Mouse (Mus musculus) frontal cortex, postnatal 25 days (tissue): ENCODE data around the gene Ppfia4.

Experiments used
- DNase-seq, 2 experiments: peaks; one replicate each; pipeline ENCODE4 v3.0.0; 2022; ENCODE audit warnings: low spot score in 2 of 2

Ppfia4 gene

GRCm38 (mm10) chr1:134332770-134333271 is at the start of gene Ppfia4:
TSS of gene Ppfia4 (minus strand) at chr1:134332928.
- peak; percentile 45 to 61 for DNase-seq

- DNase-seq = no peak
Measured at GRCm38 (mm10) chr1:134381795-134382625, 49.3 kb upstream of the Ppfia4 start.

GRCm38 (mm10) chr1:134381051-134381450 is 48.3 kb upstream of the Ppfia4 start:
- DNase-seq = no peak

- DNase-seq = no peak
Measured at GRCm38 (mm10) chr1:134374124-134374523, 41.4 kb upstream of the Ppfia4 start.

GRCm38 (mm10) chr1:134368777-134369337 is 36.1 kb upstream of the Ppfia4 start:
- DNase-seq = peak; percentile 50 to 61

DNA sequence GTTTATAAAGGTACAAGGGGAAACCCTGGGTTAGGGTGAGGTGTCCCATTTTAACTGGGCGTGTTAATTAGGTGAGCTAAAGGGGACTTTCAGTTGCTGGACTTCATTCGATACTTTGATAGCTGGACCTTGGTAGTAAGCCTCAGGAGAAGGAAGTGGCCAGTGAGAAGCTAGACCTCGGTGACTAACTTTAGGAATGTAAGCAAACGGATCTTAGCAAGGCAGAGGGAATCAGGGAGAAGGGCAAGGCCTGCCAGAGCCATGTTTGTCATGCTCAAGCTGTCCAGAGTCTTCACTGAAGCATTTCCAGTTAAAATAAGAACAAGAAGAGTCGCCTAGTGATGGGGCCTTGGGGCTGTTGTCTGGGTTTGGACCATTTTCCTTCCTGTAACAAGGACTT is 32.8 kb upstream of the Ppfia4 start:
- no peak for DNase-seq

DNA sequence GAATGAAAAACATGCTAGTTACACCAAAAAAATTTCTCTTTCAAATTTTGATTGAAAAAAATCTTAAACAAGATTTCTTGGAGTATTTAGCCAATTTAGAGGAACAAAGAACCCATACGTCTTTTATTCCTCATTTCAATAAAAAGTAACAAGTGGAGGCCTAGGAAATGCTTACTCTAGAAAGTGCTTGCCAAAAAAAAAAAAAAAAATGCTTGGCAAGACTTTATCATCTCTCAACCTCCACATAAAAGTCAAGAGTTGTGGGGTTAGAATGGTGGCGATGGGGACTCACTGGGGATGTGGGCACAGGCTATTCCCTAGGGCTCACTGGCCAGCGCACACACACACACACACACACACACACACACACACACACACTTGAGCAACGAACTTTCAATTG is 30.5 kb upstream of the Ppfia4 start:
- no peak for DNase-seq

- peak; percentile 92 to 94 for DNase-seq
Measured at GRCm38 (mm10) chr1:134361857-134362212, 29.1 kb upstream of the Ppfia4 start, which contains the start of gene Tmem183a. TSS of gene Tmem183a (minus strand) at chr1:134361979.

DNA sequence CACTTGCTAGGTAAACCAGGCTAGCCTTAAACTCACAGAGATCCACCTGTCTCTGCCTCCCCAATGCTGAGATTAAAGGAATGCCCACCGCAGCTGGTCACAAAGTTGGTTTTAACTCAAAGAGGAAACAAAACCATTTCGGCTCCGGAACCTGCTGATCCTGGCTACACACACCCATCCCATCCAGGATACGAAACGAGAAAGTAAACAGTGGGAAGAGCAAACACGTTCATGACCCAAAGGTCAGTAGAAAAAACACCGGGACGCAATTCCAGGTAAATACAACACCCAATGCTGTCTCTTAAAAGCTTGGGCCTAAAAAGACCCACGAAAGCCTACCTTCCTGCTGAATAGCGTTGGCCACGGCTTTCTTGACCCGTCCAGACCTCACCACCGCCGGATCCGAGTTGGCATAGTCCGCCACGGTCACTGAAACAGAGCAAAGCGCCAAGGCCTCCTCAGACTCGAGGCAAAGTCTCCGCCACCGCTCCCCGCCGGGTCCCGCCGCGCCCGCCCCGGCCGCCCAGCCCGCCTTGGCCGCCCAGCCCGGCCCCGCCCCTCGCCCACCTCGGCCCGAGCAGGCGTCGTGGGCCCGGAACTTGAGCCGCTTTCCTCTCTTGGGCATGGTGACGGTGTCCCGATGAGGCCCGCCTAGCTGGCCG is 28.6 kb upstream of the Ppfia4 start:
- DNase-seq = no peak

GRCm38 (mm10) chr1:134360656-134361055 is 27.9 kb upstream of the Ppfia4 start:
- no peak for DNase-seq

DNA sequence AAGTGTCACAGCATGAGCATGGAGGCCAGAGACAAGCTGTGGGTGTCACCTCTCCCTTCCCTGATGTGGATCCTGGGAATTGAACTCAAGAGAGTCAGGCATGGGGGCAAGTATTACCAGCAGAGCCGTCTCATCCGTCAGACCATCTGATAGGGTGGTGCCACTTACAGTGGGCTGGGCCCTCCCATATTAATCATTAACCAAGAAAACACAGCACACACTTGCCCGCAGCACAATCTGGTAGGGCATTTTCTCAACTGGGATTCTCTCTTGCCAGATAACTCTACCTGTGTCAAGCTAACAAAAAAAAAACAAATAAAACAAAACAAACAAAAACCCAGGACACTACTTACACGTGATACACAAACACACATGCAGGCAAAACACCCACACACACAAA is 24.7 kb upstream of the Ppfia4 start:
- no peak for DNase-seq

DNA sequence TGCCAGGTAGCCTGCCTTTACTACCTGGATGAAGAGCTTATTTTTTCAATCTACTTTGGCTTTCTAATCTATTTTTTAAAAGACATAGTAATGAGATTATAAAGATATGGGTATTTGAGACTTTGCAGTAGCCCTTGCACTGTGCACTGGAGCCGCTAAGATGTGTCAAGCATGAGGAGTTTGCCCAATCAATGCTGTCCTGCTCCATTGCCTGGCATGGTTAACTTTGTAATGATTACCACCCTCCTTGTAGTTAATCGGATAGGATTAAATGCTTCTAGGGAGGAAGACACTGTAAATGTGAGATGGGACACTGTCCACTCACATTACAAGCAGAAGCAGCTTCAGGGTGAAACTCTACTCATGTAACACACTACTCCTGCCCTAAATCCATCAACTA is 20.6 kb upstream of the Ppfia4 start:
- DNase-seq = no peak

- DNase-seq = no peak
Measured at GRCm38 (mm10) chr1:134347791-134348190, 15.1 kb upstream of the Ppfia4 start.

DNA sequence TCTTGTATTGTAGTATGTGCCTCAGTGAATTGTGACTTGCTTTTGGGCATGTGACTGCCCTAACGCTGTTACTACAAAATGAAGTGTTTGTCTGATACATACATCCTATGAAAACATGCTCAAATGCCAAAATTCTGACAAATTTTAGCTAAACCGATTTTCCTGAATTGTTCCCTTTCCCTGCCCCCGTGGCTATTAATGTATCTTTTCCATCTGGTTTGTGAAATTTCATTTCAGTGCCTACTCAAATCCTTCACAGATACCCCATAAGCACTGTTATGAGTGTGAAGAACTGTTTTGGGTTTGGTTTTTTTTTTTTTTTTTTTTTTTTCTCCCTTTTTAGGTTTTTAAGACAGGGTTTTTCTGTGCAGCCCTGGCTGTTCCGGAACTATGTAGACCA is 12.3 kb upstream of the Ppfia4 start:
- no peak for DNase-seq

DNA sequence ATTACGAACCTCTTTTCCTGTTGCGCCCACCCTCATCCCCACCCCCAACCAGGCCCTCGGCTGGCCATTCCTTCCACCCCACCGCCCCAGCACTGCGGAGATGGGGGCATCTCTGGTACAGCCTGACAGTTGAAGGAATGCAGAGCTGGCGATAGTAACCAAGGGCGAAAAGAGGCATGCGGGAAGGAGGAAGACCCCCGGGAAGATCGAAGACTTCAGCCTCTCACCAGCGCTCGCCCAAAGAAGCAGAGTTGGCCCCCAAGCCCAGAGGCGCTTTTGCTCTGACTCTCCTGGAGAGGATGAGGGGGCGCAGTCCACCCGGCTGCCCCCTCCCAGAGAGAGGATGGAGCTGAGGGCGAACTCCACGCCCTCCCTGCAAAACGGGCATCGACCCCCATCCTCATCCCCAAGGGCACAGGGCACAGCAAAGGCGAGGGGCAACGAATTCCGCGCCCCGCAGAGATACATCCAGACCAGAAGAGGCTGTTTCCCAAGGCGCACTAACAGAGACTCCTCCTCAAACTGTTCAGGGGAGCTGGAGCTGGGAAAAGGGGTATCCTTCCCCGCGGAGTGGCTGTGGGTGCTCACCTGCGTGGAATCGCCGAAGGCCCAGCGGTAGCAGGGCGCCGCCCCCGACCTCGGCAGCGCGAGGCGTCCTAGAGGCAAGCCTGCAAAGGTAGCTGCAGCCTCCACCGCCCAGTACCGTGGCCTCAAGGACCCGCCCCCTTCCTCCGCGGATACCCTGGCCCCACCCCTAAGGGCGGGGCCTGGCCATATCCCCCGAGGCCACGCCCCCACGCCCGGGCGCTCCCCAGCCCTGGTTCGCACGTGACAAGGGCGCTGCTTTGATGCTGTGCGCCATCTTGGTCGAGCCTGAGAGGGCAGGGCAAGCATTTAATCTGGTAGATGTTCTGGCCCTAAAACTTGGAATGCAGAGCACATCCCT is 11.6 kb upstream of the Ppfia4 start:
- DNase-seq = peak; percentile 61 to 65

GRCm38 (mm10) chr1:134343567-134343966 is 10.8 kb upstream of the Ppfia4 start:
- no peak for DNase-seq

- DNase-seq = no peak
Measured at GRCm38 (mm10) chr1:134342781-134343310, 10.1 kb upstream of the Ppfia4 start.

DNA sequence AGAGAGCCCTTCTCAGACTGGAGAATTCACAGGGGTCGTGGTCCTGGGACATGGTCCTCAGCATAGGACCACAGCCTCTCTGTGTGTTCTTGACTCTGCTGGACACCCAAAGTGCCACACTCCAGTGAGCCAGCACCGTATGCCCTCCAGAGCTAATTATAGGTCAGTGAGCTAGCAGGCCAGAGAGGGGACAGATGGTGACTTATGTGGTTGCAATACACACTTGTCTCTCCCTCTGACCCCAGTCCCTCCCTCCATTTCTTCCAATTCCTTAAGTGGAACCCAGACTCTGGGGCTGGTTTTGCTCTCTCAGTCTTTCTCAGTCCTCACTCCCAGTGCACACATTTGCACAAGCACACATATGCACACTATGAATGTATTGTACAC is 9.5 kb upstream of the Ppfia4 start:
- no peak for DNase-seq

- no peak for DNase-seq
Measured at GRCm38 (mm10) chr1:134341641-134342277, 9.0 kb upstream of the Ppfia4 start.

DNA sequence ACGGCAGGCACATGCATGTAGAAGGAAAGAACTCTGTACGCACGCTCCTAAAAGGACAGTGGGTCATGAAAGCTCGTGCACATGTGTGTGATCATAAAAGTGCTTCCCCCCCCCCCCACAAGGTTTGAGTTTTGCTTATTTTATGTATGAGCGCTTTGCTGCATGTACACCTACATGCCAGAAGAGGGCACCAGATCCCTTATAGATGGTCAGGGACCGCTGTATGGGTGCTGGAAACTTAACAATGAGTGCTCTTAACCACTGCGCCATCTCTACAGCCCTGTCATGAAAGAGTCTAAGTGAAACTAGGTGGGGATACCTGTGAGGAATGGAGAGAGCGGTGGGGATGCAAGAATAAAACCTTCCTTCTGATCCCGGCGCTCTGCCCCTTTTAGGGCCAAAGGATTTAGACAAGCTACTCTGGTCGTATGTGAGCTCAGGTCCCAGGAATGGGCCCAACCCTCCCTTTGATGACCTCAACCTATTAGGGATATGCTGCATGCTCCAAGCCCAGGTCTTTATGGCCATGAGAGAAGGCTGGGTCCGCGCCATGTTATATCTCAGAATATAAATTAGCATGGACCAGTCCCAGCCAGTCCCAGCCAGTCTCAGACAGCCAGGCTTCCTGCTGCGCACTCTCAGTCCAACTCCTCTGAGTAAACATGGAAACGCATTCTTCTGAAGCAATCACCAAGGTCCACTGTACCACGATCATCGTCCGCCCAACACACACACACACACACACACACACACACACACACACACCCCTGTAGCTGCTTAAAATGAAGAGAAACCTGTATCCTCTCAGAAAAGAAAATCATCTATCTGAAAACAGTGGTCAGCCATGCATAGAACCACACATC is 7.3 kb upstream of the Ppfia4 start:
- DNase-seq = no peak
